Mouse (Mus musculus): ENCODE results near the gene Ddx58. TPM values are rescaled to one million over a fixed set of nuclear protein-coding genes. Genes with fewer than 3 reads are reported as not detected.

Gene Ddx58
- polyA plus RNA-seq (2015; fragmentation: Nextera tagmentation; extraction: Ambion mirVana), result 8.2 and 9.3 TPM in 2 replicates

- peak within 1 kb of the TSS; percentile 73 for H3K9ac ChIP-seq (replicated peaks)
Measured at GRCm38 (mm10) chr4:40239409-40240271, at the start of gene Ddx58. Gene Ddx58 (minus strand): TSS chr4:40239828.

DNA sequence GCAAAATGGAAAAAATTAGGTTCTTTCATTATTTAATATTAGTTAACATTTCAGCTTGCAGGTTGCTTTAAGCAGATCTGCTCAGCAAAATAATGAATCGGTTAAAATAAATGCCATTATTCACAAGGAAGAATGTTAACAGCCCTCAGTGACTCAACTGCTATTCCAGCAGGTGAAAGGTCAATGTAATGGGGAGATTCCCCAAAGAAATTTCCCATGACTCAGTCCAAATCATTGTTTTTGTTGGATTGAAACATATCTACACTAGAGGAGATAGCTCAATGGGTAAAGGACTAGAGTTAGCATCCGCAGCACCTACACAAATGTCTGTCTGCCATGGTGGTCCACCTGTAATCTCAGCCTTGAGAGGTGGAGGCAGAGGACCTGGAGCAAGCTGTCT is 49.4 kb upstream of the Ddx58 start:
- Histone ChIP-seq H3K9me3 (ENCODE audit: low read length) (peaks cover under 1% of the 10 kb centered on the region; the same call in 1 of the 2 replicates), H3K27me3 (ENCODE audit: insufficient read depth, low read length) (no peaks in the 10 kb centered on the region), H3K27ac (ENCODE audit: low read depth) (no peak overlapping the region), H3K4me3 (ENCODE audit: low read depth, low read length) (no peak overlapping the region), H3K9ac (replicated peaks) (no peak overlapping the region), H3K4me1 (ENCODE audit: insufficient read depth) (no peaks in the 10 kb centered on the region; the same call in 1 of the 2 replicates), H3K4me2 (ENCODE audit: low read depth, low read length) (no peak overlapping the region), H3K36me3 (replicated peaks; ENCODE audit: insufficient read depth, low read length) (no peaks in the 10 kb centered on the region)
- ATAC-seq, result no peak
- WGBS (ENCODE audit: insufficient replicate concordance), result 79% methylated on average over 2 of the region's 2 CpGs
- DNase-seq, result no peak
- no peak for TF ChIP-seq CTCF (IDR thresholded peaks at IDR 0.05; ENCODE audit: low read depth)
- no peak for TF ChIP-seq EP300 (IDR thresholded peaks at IDR 0.05; ENCODE audit: low read depth)

More at GRCm38 (mm10) chr4:40239409-40240271, at the start of gene Ddx58:
- H3K4me3 ChIP-seq (ENCODE audit: low read depth, low read length), result peak within 1 kb of the TSS; percentile 74
- no peak for TF ChIP-seq EP300 (IDR thresholded peaks at IDR 0.05; ENCODE audit: low read depth)
- TF ChIP-seq CTCF (IDR thresholded peaks at IDR 0.05; ENCODE audit: low read depth), result no peak
- peaks cover 9% of the 10 kb centered on the region for H3K4me1 ChIP-seq (ENCODE audit: insufficient read depth)
- DNase-seq, result peak; percentile 80
- peak; percentile 79 for ATAC-seq
- H3K27me3 ChIP-seq (ENCODE audit: insufficient read depth, low read length), result no peaks in the 10 kb centered on the region
- WGBS (ENCODE audit: insufficient replicate concordance), result 2% methylated on average over 35 of the region's 35 CpGs
- peak within 1 kb of the TSS; percentile 90 for H3K4me2 ChIP-seq (ENCODE audit: low read depth, low read length)
- H3K27ac ChIP-seq (ENCODE audit: low read depth), result peak within 1 kb of the TSS; percentile 87
- no peaks in the 10 kb centered on the region for H3K9me3 ChIP-seq (ENCODE audit: low read length)
- H3K36me3 ChIP-seq (replicated peaks; ENCODE audit: insufficient read depth, low read length), result peaks cover 5% of the 10 kb centered on the region

DNA sequence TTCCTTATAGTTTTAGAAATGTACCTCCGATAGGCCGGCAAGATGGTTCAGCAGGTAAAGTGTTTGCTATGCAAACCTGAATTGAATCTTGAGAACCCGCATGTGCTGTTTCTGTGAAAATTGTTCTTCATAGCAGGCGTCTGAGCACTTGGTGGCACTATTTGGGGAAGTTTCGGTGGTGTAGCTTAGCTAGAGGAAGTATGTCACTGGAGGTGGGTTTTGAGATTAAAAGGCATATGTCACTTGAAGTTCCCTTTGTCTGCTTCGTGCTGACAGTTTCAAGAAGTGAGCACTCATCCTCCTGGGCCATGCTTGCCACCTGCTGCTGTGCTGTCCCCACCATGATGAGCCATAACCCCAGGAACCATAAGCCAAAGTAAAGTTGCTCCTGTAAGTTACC is 47.8 kb upstream of the Ddx58 start:
- Histone ChIP-seq H3K4me1 (ENCODE audit: insufficient read depth) (no peaks in the 10 kb centered on the region; the same call in 1 of the 2 replicates), H3K27me3 (ENCODE audit: insufficient read depth, low read length) (no peaks in the 10 kb centered on the region), H3K9me3 (ENCODE audit: low read length) (no peaks in the 10 kb centered on the region), H3K36me3 (replicated peaks; ENCODE audit: insufficient read depth, low read length) (no peaks in the 10 kb centered on the region), H3K4me3 (ENCODE audit: low read depth, low read length) (no peak overlapping the region), H3K9ac (replicated peaks) (no peak overlapping the region), H3K4me2 (ENCODE audit: low read depth, low read length) (no peak overlapping the region), H3K27ac (ENCODE audit: low read depth) (no peak overlapping the region)
- ATAC-seq, result no peak
- TF ChIP-seq EP300 (IDR thresholded peaks at IDR 0.05; ENCODE audit: low read depth), result no peak
- 46% methylated on average over 6 of the region's 6 CpGs for WGBS (ENCODE audit: insufficient replicate concordance)
- DNase-seq, result no peak

GRCm38 (mm10) chr4:40285582-40285981 is 46.0 kb upstream of the Ddx58 start:
- DNase-seq (peak; percentile 76), ATAC-seq (no peak)
- Histone ChIP-seq H3K9ac (replicated peaks) (no peak overlapping the region), H3K9me3 (ENCODE audit: low read length) (no peaks in the 10 kb centered on the region), H3K27ac (ENCODE audit: low read depth) (no peak overlapping the region), H3K4me2 (ENCODE audit: low read depth, low read length) (no peak overlapping the region), H3K4me3 (ENCODE audit: low read depth, low read length) (no peak overlapping the region), H3K4me1 (ENCODE audit: insufficient read depth) (no peaks in the 10 kb centered on the region; the same call in 1 of the 2 replicates), H3K27me3 (ENCODE audit: insufficient read depth, low read length) (no peaks in the 10 kb centered on the region), H3K36me3 (replicated peaks; ENCODE audit: insufficient read depth, low read length) (no peaks in the 10 kb centered on the region)
- no peak for TF ChIP-seq EP300 (IDR thresholded peaks at IDR 0.05; ENCODE audit: low read depth)
- TF ChIP-seq CTCF (IDR thresholded peaks at IDR 0.05; ENCODE audit: low read depth), result peak; percentile 89
- 12% methylated on average over 4 of the region's 4 CpGs for WGBS (ENCODE audit: insufficient replicate concordance)

DNA sequence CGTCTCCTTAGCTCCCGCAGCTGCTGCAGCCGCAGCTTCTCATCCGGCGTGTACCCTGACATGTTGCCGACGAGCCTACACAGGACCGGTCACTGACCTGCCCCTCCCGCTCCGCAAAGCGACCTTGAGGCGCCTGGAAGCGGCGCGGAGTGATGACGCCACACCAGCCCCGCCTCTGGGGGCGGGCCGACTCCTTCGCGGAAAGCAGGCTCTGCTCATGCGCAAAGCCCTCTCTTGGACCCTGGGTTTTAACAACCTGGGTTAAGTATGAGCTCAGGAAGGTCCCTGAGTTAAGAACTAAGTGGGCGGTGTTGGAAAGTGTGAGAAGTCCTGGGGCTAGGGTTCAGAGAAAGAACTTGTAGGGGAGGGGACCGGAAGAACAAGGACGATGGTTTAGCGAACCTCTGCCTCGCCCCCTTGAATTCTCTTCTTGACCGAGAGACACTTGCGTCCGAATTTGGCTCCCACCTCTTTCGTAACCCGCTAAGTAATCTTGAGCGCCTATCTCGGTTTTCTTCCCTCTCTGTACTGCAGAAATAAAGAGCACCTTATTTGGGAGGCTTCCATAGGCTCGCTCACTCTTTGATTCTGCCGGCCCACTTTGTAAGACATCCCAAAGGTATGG is 39.8 kb upstream of the Ddx58 start, which contains the start of gene Ndufb6:
Gene Ndufb6 (minus strand): TSS at position 146 of the 625 bp plus-strand sequence.
- TF ChIP-seq EP300 (IDR thresholded peaks at IDR 0.05; ENCODE audit: low read depth), result no peak
- no peak for TF ChIP-seq CTCF (IDR thresholded peaks at IDR 0.05; ENCODE audit: low read depth)
- peak; percentile 100 for ATAC-seq
- Histone ChIP-seq H3K9me3 (ENCODE audit: low read length) (no peaks in the 10 kb centered on the region), H3K36me3 (replicated peaks; ENCODE audit: insufficient read depth, low read length) (peaks cover 14% of the 10 kb centered on the region), H3K27me3 (ENCODE audit: insufficient read depth, low read length) (no peaks in the 10 kb centered on the region), H3K27ac (ENCODE audit: low read depth) (peak within 1 kb of the TSS; percentile 74), H3K4me3 (ENCODE audit: low read depth, low read length) (peak within 1 kb of the TSS; percentile 94), H3K9ac (replicated peaks) (peak within 1 kb of the TSS; percentile 91), H3K4me1 (ENCODE audit: insufficient read depth) (peaks cover 9% of the 10 kb centered on the region), H3K4me2 (ENCODE audit: low read depth, low read length) (peak within 1 kb of the TSS; percentile 98)
- peak; percentile 98 for DNase-seq
- WGBS (ENCODE audit: insufficient replicate concordance), result under 1% methylated on average over 36 of the region's 36 CpGs

DNA sequence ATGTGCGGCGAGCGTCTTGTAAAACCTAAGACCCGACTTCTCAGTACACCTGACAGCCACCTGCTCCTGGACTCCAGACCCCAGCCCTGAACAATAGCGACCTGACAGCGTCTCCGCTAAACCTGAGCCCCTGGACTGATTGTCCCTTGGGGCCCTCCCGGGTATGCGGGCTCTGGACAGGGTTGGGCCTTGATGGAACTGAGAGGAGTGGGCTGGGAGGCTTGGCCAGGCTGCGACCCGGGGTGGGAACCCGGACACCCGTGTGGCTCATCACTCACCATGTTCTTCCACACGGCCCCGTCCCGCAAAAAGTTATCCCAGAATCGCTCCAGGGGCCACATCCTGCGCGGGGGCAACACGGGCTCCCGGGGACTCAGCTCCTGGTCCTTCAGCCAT is 39.2 kb upstream of the Ddx58 start:
- Histone ChIP-seq H3K4me1 (ENCODE audit: insufficient read depth) (peaks cover 9% of the 10 kb centered on the region), H3K27ac (ENCODE audit: low read depth) (peak overlapping the region; percentile 74), H3K4me3 (ENCODE audit: low read depth, low read length) (peak overlapping the region; percentile 94), H3K4me2 (ENCODE audit: low read depth, low read length) (peak overlapping the region; percentile 98), H3K9ac (replicated peaks) (peak overlapping the region; percentile 91), H3K36me3 (replicated peaks; ENCODE audit: insufficient read depth, low read length) (peaks cover 16% of the 10 kb centered on the region), H3K9me3 (ENCODE audit: low read length) (no peaks in the 10 kb centered on the region), H3K27me3 (ENCODE audit: insufficient read depth, low read length) (no peaks in the 10 kb centered on the region)
- DNase-seq, result no peak
- WGBS (ENCODE audit: insufficient replicate concordance), result 0% methylated on average over 21 of the region's 21 CpGs
- ATAC-seq, result peak; percentile 50
- TF ChIP-seq EP300 (IDR thresholded peaks at IDR 0.05; ENCODE audit: low read depth) (no peak), CTCF (IDR thresholded peaks at IDR 0.05; ENCODE audit: low read depth) (no peak)
